Mouse (Mus musculus) MEL-GATA-1-ER (cell line): ENCODE data around the gene Rbck1.

ENCODE experiments used
- DNase-seq: peaks from one replicate; pipeline ENCODE4 v3.0.0-alpha.2; 2012; ENCODE audit warnings: low read depth; ENCODE audit errors: extremely low read depth

The Rbck1 gene

GRCm38 (mm10) chr2:152344361-152344760, 11.9 kb upstream of the Rbck1 start:
- no peak for DNase-seq

GRCm38 (mm10) chr2:152343329-152344213, 11.1 kb upstream of the Rbck1 start, which contains the start of gene Trib3:
Gene Trib3 (minus strand): TSS chr2:152344032.
- peak; percentile 75 for DNase-seq

GRCm38 (mm10) chr2:152339631-152340179, 7.3 kb upstream of the Rbck1 start:
- no peak for DNase-seq

GRCm38 (mm10) chr2:152338319-152338718, 5.9 kb upstream of the Rbck1 start:
- DNase-seq: no peak

GRCm38 (mm10) chr2:152337591-152338212, 5.2 kb upstream of the Rbck1 start:
- DNase-seq: no peak

GRCm38 (mm10) chr2:152336856-152337255, 4.4 kb upstream of the Rbck1 start:
- no peak for DNase-seq

GRCm38 (mm10) chr2:152335289-152335820, 2.9 kb upstream of the Rbck1 start:
- DNase-seq: no peak

GRCm38 (mm10) chr2:152333345-152334006, 1.0 kb upstream of the Rbck1 start:
- DNase-seq: no peak

- DNase-seq: no peak
Observed at GRCm38 (mm10) chr2:152330858-152331423, 1.5 kb downstream of the Rbck1 start.

GRCm38 (mm10) chr2:152327980-152328379, 4.5 kb downstream of the Rbck1 start:
- DNase-seq: no peak

- no peak for DNase-seq
Observed at GRCm38 (mm10) chr2:152326654-152327053, 5.8 kb downstream of the Rbck1 start.

GRCm38 (mm10) chr2:152326157-152326556, 6.3 kb downstream of the Rbck1 start:
- no peak for DNase-seq

- DNase-seq: no peak
Observed at GRCm38 (mm10) chr2:152324842-152325241, 7.6 kb downstream of the Rbck1 start.

- DNase-seq: no peak
Observed at GRCm38 (mm10) chr2:152323971-152324370, 8.5 kb downstream of the Rbck1 start.

- DNase-seq: no peak
Observed at GRCm38 (mm10) chr2:152322198-152322597, 10.3 kb downstream of the Rbck1 start.

GRCm38 (mm10) chr2:152321558-152321957, 10.9 kb downstream of the Rbck1 start:
- DNase-seq: no peak

GRCm38 (mm10) chr2:152317054-152317453, 15.4 kb downstream of the Rbck1 start:
- no peak for DNase-seq

- DNase-seq: no peak
Observed at GRCm38 (mm10) chr2:152313926-152314325, 18.5 kb downstream of the Rbck1 start.

- DNase-seq: no peak
Observed at GRCm38 (mm10) chr2:152312996-152313395, 19.5 kb downstream of the Rbck1 start.

GRCm38 (mm10) chr2:152307186-152307585, 25.3 kb downstream of the Rbck1 start:
- DNase-seq: no peak

- DNase-seq: no peak
Observed at GRCm38 (mm10) chr2:152305480-152305879, 27.0 kb downstream of the Rbck1 start.
